Mouse (Mus musculus) lung, postnatal 0 days (tissue): ENCODE measurements around the gene Nup93.

Source experiments
- CTCF ChIP-seq: IDR thresholded peaks from 2 replicates; pipeline ENCODE4 v1.5.1; 2016; ENCODE audit warnings: antibody characterized with exemption, mild to moderate bottlenecking
- EP300 ChIP-seq: IDR thresholded peaks from 2 replicates; pipeline ENCODE4 v1.6.1; 2016; ENCODE audit warnings: antibody characterized with exemption, mild to moderate bottlenecking, control low read depth

GRCm38 (mm10) chr8:94306989-94307513, 92.7 kb downstream of the Nup93 start:
- no peak for TF ChIP-seq CTCF
- peak; percentile 87 for TF ChIP-seq EP300
